Mouse (Mus musculus) erythroblast, adult 5-6 weeks (primary cell): Measurements from ENCODE around the gene Dbf4. TPM values are rescaled to one million over a fixed set of nuclear protein-coding genes. Genes with fewer than 3 reads are reported as not detected.

Experiments
- ATAC-seq: replicated peaks from 2 replicates; pipeline ENCODE4 v1.8.0; 2016; ENCODE audit warnings: moderate number of reproducible peaks, mild to moderate bottlenecking, moderate TSS enrichment, inconsistent platforms; ENCODE audit not compliant: poor library complexity, low FRiP score, severe bottlenecking
- total RNA-seq, 2 experiments: library from RNA; stranded (forward) in 1 of 2; stranded (reverse) in 1 of 2; fragments of 150-400 nt in 1 of 2; fragments of 200-764, 138-1000 nt in 1 of 2; gene quantifications; 2 replicates each; pipeline versions ENCODE4 v1.2.3 to v1.2.4; 2015 to 2017; ENCODE audit warnings: low replicate concordance in 2 of 2

The Dbf4 gene
- total RNA-seq, 2 experiments from 2014 or later: 27.7 to 43.4 TPM

GRCm38 (mm10) chr5:8367614-8368327 lies 54.7 kb downstream of the Dbf4 start, which contains the start of gene Adam22:
Gene Adam22, minus strand, starts transcription at chr5:8368160.
- ATAC-seq: no peak

- no peak for ATAC-seq
Measured at GRCm38 (mm10) chr5:8366771-8367613, 55.5 kb downstream of the Dbf4 start.

GRCm38 (mm10) chr5:8362361-8362760 lies 60.2 kb downstream of the Dbf4 start:
- ATAC-seq: no peak

- ATAC-seq: no peak
Measured at GRCm38 (mm10) chr5:8357677-8358076, 64.8 kb downstream of the Dbf4 start.

GRCm38 (mm10) chr5:8356885-8357651 lies 65.4 kb downstream of the Dbf4 start:
- ATAC-seq: no peak

- ATAC-seq: no peak
Measured at GRCm38 (mm10) chr5:8356326-8356725, 66.2 kb downstream of the Dbf4 start.

- no peak for ATAC-seq
Measured at GRCm38 (mm10) chr5:8349557-8349956, 73.0 kb downstream of the Dbf4 start.

Other genes with a start within 250 kb of the Dbf4 start
- gene Adam22, start 54.6 kb downstream of the Dbf4 start, total RNA-seq (2015; ENCODE audit: low replicate concordance): 1.2 and 4.6 TPM in 2 replicates
- gene Adam22, start 54.6 kb downstream of the Dbf4 start, total RNA-seq (2017; ENCODE audit: low replicate concordance): 0.51 and 0.70 TPM in 2 replicates
- gene Slc25a40, start 134 bp upstream of the Dbf4 start, total RNA-seq (2015; ENCODE audit: low replicate concordance): 6.7 and 11.7 TPM in 2 replicates
- 5.7 and 12.5 TPM in 2 replicates for gene Slc25a40, start 134 bp upstream of the Dbf4 start, total RNA-seq (2017; ENCODE audit: low replicate concordance)
- not detected in 2 replicates for gene Rundc3b, start 200.2 kb upstream of the Dbf4 start, total RNA-seq (2015; ENCODE audit: low replicate concordance)
- 0.56 TPM in 1 of 2 replicates, not detected in the other for gene Rundc3b, start 200.2 kb upstream of the Dbf4 start, total RNA-seq (2017; ENCODE audit: low replicate concordance)
- not detected in 2 replicates for gene Abcb1a, start 237.4 kb upstream of the Dbf4 start, total RNA-seq (2015; ENCODE audit: low replicate concordance)
- gene Abcb1a, start 237.4 kb upstream of the Dbf4 start, total RNA-seq (2017; ENCODE audit: low replicate concordance): 0.34 TPM in 1 of 2 replicates, not detected in the other